Mouse (Mus musculus): ENCODE measurements around the gene She.
"Not testable (repeated sequence)": the region's sequence is repeated elsewhere in the genome, so short reads cannot be mapped to it uniquely, and the experiment has no call there.

The She gene

GRCm38 (mm10) chr3:89818605-89819004 is 12.6 kb upstream of the She start:
- DNase-seq (ENCODE audit: low spot score) = no peak

GRCm38 (mm10) chr3:89819897-89820296 is 11.3 kb upstream of the She start:
- no peak for DNase-seq (ENCODE audit: low spot score)

- no peak for DNase-seq (ENCODE audit: low spot score)
These were observed 10.7 kb upstream of the She start for GRCm38 (mm10) chr3:89820311-89821095.

- no peak for DNase-seq (ENCODE audit: low spot score)
These were observed 10.1 kb upstream of the She start for GRCm38 (mm10) chr3:89821096-89821513.

- no peak for DNase-seq (ENCODE audit: low spot score)
These were observed 9.4 kb upstream of the She start for GRCm38 (mm10) chr3:89821548-89822480.

- DNase-seq (ENCODE audit: low spot score) = no peak
These were observed 7.6 kb upstream of the She start for GRCm38 (mm10) chr3:89823594-89823993.

GRCm38 (mm10) chr3:89826295-89826694 is 4.9 kb upstream of the She start:
- DNase-seq (ENCODE audit: low spot score) = no peak

GRCm38 (mm10) chr3:89835362-89835761 is 4.2 kb downstream of the She start:
- DNase-seq (ENCODE audit: low spot score) = no peak

- DNase-seq (ENCODE audit: low spot score) = no peak
These were observed 11.1 kb downstream of the She start for GRCm38 (mm10) chr3:89842258-89842657.

- DNase-seq (ENCODE audit: low spot score) = no peak
These were observed 12.0 kb downstream of the She start for GRCm38 (mm10) chr3:89843148-89843547.

GRCm38 (mm10) chr3:89845814-89846213 is 14.6 kb downstream of the She start:
- no peak for DNase-seq (ENCODE audit: low spot score)

- DNase-seq (ENCODE audit: low spot score) = no peak
These were observed 16.0 kb downstream of the She start for GRCm38 (mm10) chr3:89847126-89847525.

- no peak for DNase-seq (ENCODE audit: low spot score)
These were observed 16.4 kb downstream of the She start for GRCm38 (mm10) chr3:89847596-89847995.

- no peak for DNase-seq (ENCODE audit: low spot score)
These were observed 16.9 kb downstream of the She start for GRCm38 (mm10) chr3:89848083-89848482.

- no peak for DNase-seq (ENCODE audit: low spot score)
These were observed 22.6 kb downstream of the She start for GRCm38 (mm10) chr3:89853752-89854151.

GRCm38 (mm10) chr3:89857353-89857752 is 26.2 kb downstream of the She start:
- DNase-seq (ENCODE audit: low spot score) = no peak

- DNase-seq (ENCODE audit: low spot score) = no peak
These were observed 27.0 kb downstream of the She start for GRCm38 (mm10) chr3:89858123-89858522.

- no peak for DNase-seq (ENCODE audit: low spot score)
These were observed 27.7 kb downstream of the She start for GRCm38 (mm10) chr3:89858888-89859287.

- DNase-seq (ENCODE audit: low spot score) = no peak
These were observed 28.8 kb downstream of the She start for GRCm38 (mm10) chr3:89859936-89860335.

GRCm38 (mm10) chr3:89860343-89860742 is 29.2 kb downstream of the She start:
- no peak for DNase-seq (ENCODE audit: low spot score)

- DNase-seq (ENCODE audit: low spot score) = no peak
These were observed 29.9 kb downstream of the She start for GRCm38 (mm10) chr3:89861070-89861469.

- no peak for DNase-seq (ENCODE audit: low spot score)
These were observed 31.1 kb downstream of the She start for GRCm38 (mm10) chr3:89862182-89862761.

GRCm38 (mm10) chr3:89863276-89863675 is 32.1 kb downstream of the She start:
- not testable (repeated sequence) for DNase-seq (ENCODE audit: low spot score)
